Mouse (Mus musculus) cerebellum, adult 2 months (tissue): Measurements from ENCODE around the gene Fam24b.

Source experiments
- CTCF ChIP-seq: fragments of 200-500 bp; IDR thresholded peaks from 2 replicates; pipeline ENCODE4 v1.5.1; 2011; ENCODE audit warnings: low read depth, mild to moderate bottlenecking, control low read depth, low read length, moderate library complexity, borderline replicate concordance; ENCODE audit not compliant: insufficient read depth
- POLR2A ChIP-seq: fragments of 200-500 bp; IDR thresholded peaks from 2 replicates; pipeline ENCODE4 v1.6.1; 2011; ENCODE audit warnings: low read length, control low read depth, borderline replicate concordance; ENCODE audit not compliant: insufficient read depth

GRCm38 (mm10) chr7:131322192-131322591, 7.1 kb downstream of the Fam24b start, which contains the start of gene Cuzd1:
- TF ChIP-seq CTCF (no peak), POLR2A (no peak)
